Mouse (Mus musculus): ENCODE results near the gene Arhgap6. TPM values are rescaled to one million over a fixed set of nuclear protein-coding genes. Genes with fewer than 3 reads are reported as not detected.

The Arhgap6 gene
- polyA plus RNA-seq (2012; rRNA removed; ENCODE audit: low replicate concordance) = 0.55 and 0.96 TPM in 2 replicates

GRCm38 (mm10) chrX:168794974-168795858, at the start of gene Arhgap6:
Gene Arhgap6, plus strand, starts transcription at chrX:168795099.

DNA sequence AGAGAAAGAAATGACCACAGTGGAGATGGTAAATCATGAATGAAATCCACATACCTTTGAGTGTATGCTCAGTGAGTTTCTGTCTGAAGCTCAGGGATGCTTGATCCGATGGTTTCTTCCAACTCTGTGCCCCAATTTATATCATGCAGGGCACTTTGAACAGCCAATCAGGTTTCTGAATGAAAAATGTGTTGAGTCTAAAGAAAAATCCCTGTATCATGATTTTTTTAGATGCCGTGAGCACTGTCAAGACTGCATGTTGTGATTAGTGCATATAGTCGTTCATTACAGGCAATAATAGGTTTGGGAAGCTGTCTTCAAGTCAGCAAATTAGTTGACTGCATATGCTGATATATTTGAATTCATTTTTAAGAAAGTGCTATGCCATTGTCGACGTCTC, 392.2 kb downstream of the Arhgap6 start, which contains the start of gene Amelx:
TSS of gene Amelx (minus strand) at position 101 of the 400 bp plus-strand sequence.

DNA sequence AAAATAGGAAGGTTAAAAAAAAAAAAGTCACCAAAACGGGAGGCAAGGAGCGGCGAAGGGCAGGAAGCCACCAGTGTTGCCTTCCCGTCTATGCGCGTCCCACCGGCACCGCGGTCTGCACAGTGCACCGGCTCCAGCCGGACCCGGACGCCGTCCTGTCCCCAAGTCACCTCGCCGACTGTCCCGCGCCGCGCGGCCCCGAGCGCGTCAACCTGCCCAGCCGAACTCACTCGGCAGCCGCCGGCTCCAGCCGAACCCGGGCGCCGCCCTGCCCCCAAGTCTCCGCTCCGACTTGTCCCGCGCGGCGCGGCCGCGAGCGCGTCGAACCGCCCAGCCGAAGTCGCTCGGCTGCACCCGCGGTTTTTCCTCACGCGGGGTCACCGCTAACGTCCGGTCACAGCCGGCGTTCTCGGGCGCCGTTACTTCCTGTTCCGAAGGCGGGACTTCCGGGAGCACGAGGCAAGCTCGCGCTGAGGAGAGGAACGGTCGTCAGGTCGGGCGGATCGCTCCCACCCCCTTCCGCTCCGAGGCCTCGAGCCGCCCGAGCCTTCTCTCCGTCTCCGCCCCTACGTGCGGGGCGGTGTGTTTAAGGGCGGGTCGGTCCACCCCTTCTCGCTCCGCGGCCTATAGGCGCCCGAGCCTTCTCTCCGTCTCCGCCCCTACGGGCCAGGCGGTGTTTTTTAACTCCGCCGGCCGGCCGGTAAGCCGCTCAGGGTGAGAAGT, 525.2 kb downstream of the Arhgap6 start, which contains the start of gene Hccs:
TSS of gene Hccs (minus strand) at position 428 of the 723 bp plus-strand sequence.

Other genes with a start within 250 kb of the Arhgap6 start
- gene Frmpd4, start 217.9 kb upstream of the Arhgap6 start, polyA plus RNA-seq (2012; rRNA removed; ENCODE audit: low replicate concordance) = 0.01 TPM in 1 of 2 replicates, not detected in the other
- gene Msl3, start 121.2 kb upstream of the Arhgap6 start, polyA plus RNA-seq (2012; rRNA removed; ENCODE audit: low replicate concordance) = 5.5 and 5.7 TPM in 2 replicates